Mouse (Mus musculus): ENCODE results near the gene D630023F18Rik. TPM values are rescaled to one million over a fixed set of nuclear protein-coding genes. Genes with fewer than 3 reads are reported as not detected.
A peak's percentile ranks its signal among the peaks of the same experiment; 100 is the strongest.

D630023F18Rik gene
- total and polyA plus RNA-seq, 2 experiments = 0.17 TPM; not detected in 1

- Histone ChIP-seq H3K27me3 (ENCODE audit: control insufficient read depth, insufficient read depth, low read length) (no peaks in the 10 kb centered on the region), H3K4me3 (ENCODE audit: insufficient read depth, low read depth, low read length) (no peak overlapping the region), H3K36me3 (ENCODE audit: control insufficient read depth, insufficient read depth, low read length) (no peaks in the 10 kb centered on the region), H3K9ac (ENCODE audit: low read depth, low read length) (no peak overlapping the region), H3K4me1 (ENCODE audit: control insufficient read depth, insufficient read depth, low read length) (peaks cover 5% of the 10 kb centered on the region; the same call in 1 of the 2 replicates), H3K79me2 (ENCODE audit: control insufficient read depth, insufficient read depth, low read length) (no peaks in the 10 kb centered on the region), H3K27ac (replicated peaks; ENCODE audit: insufficient read depth, low read depth, low read length) (no peak overlapping the region)
- no peak for DNase-seq (ENCODE audit: extremely low read depth, low read depth, low spot score)
- WGBS = 90% methylated on average over 8 of the region's 8 CpGs
- TF ChIP-seq CTCF (IDR thresholded peaks at IDR 0.05; ENCODE audit: low read depth, low read length) (no peak), POLR2A (IDR thresholded peaks at IDR 0.05; ENCODE audit: extremely low read depth, insufficient read depth, low read length) (no peak)
These were observed 13.8 kb downstream of the D630023F18Rik start for GRCm38 (mm10) chr1:65109196-65109595.

GRCm38 (mm10) chr1:65107654-65108279, 15.2 kb downstream of the D630023F18Rik start:
- Histone ChIP-seq H3K9ac (ENCODE audit: low read depth, low read length) (no peak overlapping the region), H3K27ac (replicated peaks; ENCODE audit: insufficient read depth, low read depth, low read length) (no peak overlapping the region), H3K27me3 (ENCODE audit: control insufficient read depth, insufficient read depth, low read length) (no peaks in the 10 kb centered on the region), H3K36me3 (ENCODE audit: control insufficient read depth, insufficient read depth, low read length) (no peaks in the 10 kb centered on the region), H3K4me1 (ENCODE audit: control insufficient read depth, insufficient read depth, low read length) (no peaks in the 10 kb centered on the region), H3K4me3 (ENCODE audit: insufficient read depth, low read depth, low read length) (no peak overlapping the region), H3K79me2 (ENCODE audit: control insufficient read depth, insufficient read depth, low read length) (no peaks in the 10 kb centered on the region)
- TF ChIP-seq POLR2A (IDR thresholded peaks at IDR 0.05; ENCODE audit: extremely low read depth, insufficient read depth, low read length) (no peak), CTCF (IDR thresholded peaks at IDR 0.05; ENCODE audit: low read depth, low read length) (no peak)
- no peak for DNase-seq (ENCODE audit: extremely low read depth, low read depth, low spot score)
- WGBS = 89% methylated on average over 10 of the region's 10 CpGs

GRCm38 (mm10) chr1:65103273-65103672, 19.7 kb downstream of the D630023F18Rik start, which contains the start of gene Cryga:
Cryga (minus strand) TSS chr1:65103373.
- Histone ChIP-seq H3K9ac (ENCODE audit: low read depth, low read length) (no peak within 1 kb of the TSS), H3K27me3 (ENCODE audit: control insufficient read depth, insufficient read depth, low read length) (no peaks in the 10 kb centered on the region), H3K36me3 (ENCODE audit: control insufficient read depth, insufficient read depth, low read length) (no peaks in the 10 kb centered on the region), H3K27ac (replicated peaks; ENCODE audit: insufficient read depth, low read depth, low read length) (no peak within 1 kb of the TSS), H3K79me2 (ENCODE audit: control insufficient read depth, insufficient read depth, low read length) (no peaks in the 10 kb centered on the region), H3K4me1 (ENCODE audit: control insufficient read depth, insufficient read depth, low read length) (no peaks in the 10 kb centered on the region), H3K4me3 (ENCODE audit: insufficient read depth, low read depth, low read length) (no peak within 1 kb of the TSS)
- WGBS = 93% methylated on average over 11 of the region's 11 CpGs
- TF ChIP-seq POLR2A (IDR thresholded peaks at IDR 0.05; ENCODE audit: extremely low read depth, insufficient read depth, low read length) (no peak), CTCF (IDR thresholded peaks at IDR 0.05; ENCODE audit: low read depth, low read length) (no peak)
- no peak for DNase-seq (ENCODE audit: extremely low read depth, low read depth, low spot score)

- Histone ChIP-seq H3K36me3 (ENCODE audit: control insufficient read depth, insufficient read depth, low read length) (no peaks in the 10 kb centered on the region), H3K4me1 (ENCODE audit: control insufficient read depth, insufficient read depth, low read length) (no peaks in the 10 kb centered on the region), H3K79me2 (ENCODE audit: control insufficient read depth, insufficient read depth, low read length) (no peaks in the 10 kb centered on the region), H3K9ac (ENCODE audit: low read depth, low read length) (no peak overlapping the region), H3K27ac (replicated peaks; ENCODE audit: insufficient read depth, low read depth, low read length) (no peak overlapping the region), H3K4me3 (ENCODE audit: insufficient read depth, low read depth, low read length) (no peak overlapping the region), H3K27me3 (ENCODE audit: control insufficient read depth, insufficient read depth, low read length) (no peaks in the 10 kb centered on the region)
- 83% methylated on average over 3 of the region's 3 CpGs for WGBS
- DNase-seq (ENCODE audit: extremely low read depth, low read depth, low spot score) = no peak
- TF ChIP-seq CTCF (IDR thresholded peaks at IDR 0.05; ENCODE audit: low read depth, low read length) (no peak), POLR2A (IDR thresholded peaks at IDR 0.05; ENCODE audit: extremely low read depth, insufficient read depth, low read length) (no peak)
These were observed 26.1 kb downstream of the D630023F18Rik start for GRCm38 (mm10) chr1:65096953-65097352.

- Histone ChIP-seq H3K4me3 (ENCODE audit: insufficient read depth, low read depth, low read length) (no peak overlapping the region), H3K79me2 (ENCODE audit: control insufficient read depth, insufficient read depth, low read length) (no peaks in the 10 kb centered on the region), H3K27ac (replicated peaks; ENCODE audit: insufficient read depth, low read depth, low read length) (no peak overlapping the region), H3K9ac (ENCODE audit: low read depth, low read length) (no peak overlapping the region), H3K4me1 (ENCODE audit: control insufficient read depth, insufficient read depth, low read length) (no peaks in the 10 kb centered on the region), H3K36me3 (ENCODE audit: control insufficient read depth, insufficient read depth, low read length) (no peaks in the 10 kb centered on the region), H3K27me3 (ENCODE audit: control insufficient read depth, insufficient read depth, low read length) (no peaks in the 10 kb centered on the region)
- no peak for DNase-seq (ENCODE audit: extremely low read depth, low read depth, low spot score)
- no peak for TF ChIP-seq CTCF (IDR thresholded peaks at IDR 0.05; ENCODE audit: low read depth, low read length)
- no peak for TF ChIP-seq POLR2A (IDR thresholded peaks at IDR 0.05; ENCODE audit: extremely low read depth, insufficient read depth, low read length)
- 95% methylated on average over 3 of the region's 3 CpGs for WGBS
These were observed 31.4 kb downstream of the D630023F18Rik start for GRCm38 (mm10) chr1:65091566-65091965.

- Histone ChIP-seq H3K4me1 (ENCODE audit: control insufficient read depth, insufficient read depth, low read length) (no peaks in the 10 kb centered on the region), H3K79me2 (ENCODE audit: control insufficient read depth, insufficient read depth, low read length) (no peaks in the 10 kb centered on the region), H3K27ac (replicated peaks; ENCODE audit: insufficient read depth, low read depth, low read length) (no peak overlapping the region), H3K36me3 (ENCODE audit: control insufficient read depth, insufficient read depth, low read length) (no peaks in the 10 kb centered on the region), H3K4me3 (ENCODE audit: insufficient read depth, low read depth, low read length) (no peak overlapping the region), H3K27me3 (ENCODE audit: control insufficient read depth, insufficient read depth, low read length) (no peaks in the 10 kb centered on the region), H3K9ac (ENCODE audit: low read depth, low read length) (no peak overlapping the region)
- TF ChIP-seq CTCF (IDR thresholded peaks at IDR 0.05; ENCODE audit: low read depth, low read length) (no peak), POLR2A (IDR thresholded peaks at IDR 0.05; ENCODE audit: extremely low read depth, insufficient read depth, low read length) (no peak)
- DNase-seq (ENCODE audit: extremely low read depth, low read depth, low spot score) = peak; percentile 87
- WGBS = 6% methylated on average over 2 of the region's 2 CpGs
These were observed 32.6 kb downstream of the D630023F18Rik start for GRCm38 (mm10) chr1:65090370-65090769.

Data from liver, adult 2 months (tissue).